Mouse (Mus musculus) embryonic facial prominence, embryonic 13.5 days (tissue): ENCODE results near the gene Dapk3. TPM values are rescaled to one million over a fixed set of nuclear protein-coding genes. Genes with fewer than 3 reads are reported as not detected.
A peak's percentile ranks its signal among the peaks of the same experiment; 100 is the strongest.

Experiments used
- ATAC-seq: fragments of 200-750 bp; cut with Nextera tagmentation; 2 replicates; pipeline ENCODE4 v1.8.0; 2017; ENCODE audit warnings: low read depth; ENCODE audit not compliant: insufficient number of reproducible peaks, insufficient read depth, low FRiP score, low TSS enrichment
- H3K27ac ChIP-seq: fragments of 300-500 bp; sonication (generic); 2 replicates; pipeline ENCODE4 v1.5.1; 2015; ENCODE audit warnings: moderate library complexity, mild to moderate bottlenecking, inconsistent platforms
- H3K27me3 ChIP-seq: fragments of 300-500 bp; sonication (generic); 2 replicates; pipeline ENCODE4 v1.6.1; 2015; ENCODE audit warnings: mild to moderate bottlenecking, inconsistent platforms
- H3K36me3 ChIP-seq: fragments of 300-500 bp; sonication (generic); 2 replicates; pipeline ENCODE4 v1.6.1; 2015; ENCODE audit warnings: mild to moderate bottlenecking, inconsistent platforms
- H3K4me1 ChIP-seq: fragments of 300-500 bp; sonication (generic); 2 replicates; pipeline ENCODE4 v1.6.1; 2015; ENCODE audit warnings: inconsistent platforms
- H3K4me2 ChIP-seq: fragments of 300-500 bp; sonication (generic); 2 replicates; pipeline ENCODE4 v1.6.1; 2015; ENCODE audit warnings: moderate library complexity, mild to moderate bottlenecking, inconsistent platforms
- H3K4me3 ChIP-seq: fragments of 300-500 bp; sonication (generic); 2 replicates; pipeline ENCODE4 v1.5.1; 2015; ENCODE audit warnings: mild to moderate bottlenecking, inconsistent platforms
- H3K9ac ChIP-seq: fragments of 300-500 bp; sonication (generic); 2 replicates; pipeline ENCODE4 v1.6.1; 2015; ENCODE audit warnings: mild to moderate bottlenecking, inconsistent platforms
- H3K9me3 ChIP-seq: fragments of 300-500 bp; sonication (generic); 2 replicates; pipeline ENCODE4 v1.6.1; 2016; ENCODE audit warnings: inconsistent platforms
- WGBS: fragments of 180-500 bp; shearing (Covaris S2); methylation state at CpG from one replicate; pipeline ENCODE4 v1.1.7; 2015; ENCODE audit warnings: mixed read lengths; 5-methylcytosine and 5-hydroxymethylcytosine counted together
- polyA plus RNA-seq: library from polyadenylated mRNA; unstranded; fragments of >200 nt; fragmentation: Nextera tagmentation; extraction: Ambion mirVana; gene quantifications from 2 replicates; pipeline ENCODE4 v1.2.1, GENCODE M21; 2015

The Dapk3 gene
- polyA plus RNA-seq, 1 experiment from 2014 or later, result 57.1 TPM

GRCm38 (mm10) chr10:81140005-81140404, 42.8 kb upstream of the Dapk3 start:
- Histone ChIP-seq H3K36me3 (peaks cover 25% of the 10 kb centered on the region), H3K4me3 (peak overlapping the region; percentile 88), H3K9ac (peak overlapping the region; percentile 64), H3K27ac (peak overlapping the region; percentile 53; the same call in 1 of the 2 replicates), H3K9me3 (no peaks in the 10 kb centered on the region), H3K27me3 (peaks cover 8% of the 10 kb centered on the region), H3K4me1 (peaks cover 56% of the 10 kb centered on the region), H3K4me2 (peak overlapping the region; percentile 84)
- ATAC-seq, result no peak
- 46% methylated on average over 8 of the region's 8 CpGs for WGBS

GRCm38 (mm10) chr10:81140717-81141454, 41.9 kb upstream of the Dapk3 start:
- Histone ChIP-seq H3K9ac (peak overlapping the region; percentile 64), H3K27me3 (no peaks in the 10 kb centered on the region), H3K4me2 (peak overlapping the region; percentile 84), H3K9me3 (no peaks in the 10 kb centered on the region), H3K36me3 (peaks cover 34% of the 10 kb centered on the region), H3K4me3 (peak overlapping the region; percentile 88), H3K27ac (peak overlapping the region; percentile 68; the same call in 1 of the 2 replicates), H3K4me1 (peaks cover 55% of the 10 kb centered on the region)
- no peak for ATAC-seq
- WGBS, result 57% methylated on average over 10 of the region's 10 CpGs

DNA sequence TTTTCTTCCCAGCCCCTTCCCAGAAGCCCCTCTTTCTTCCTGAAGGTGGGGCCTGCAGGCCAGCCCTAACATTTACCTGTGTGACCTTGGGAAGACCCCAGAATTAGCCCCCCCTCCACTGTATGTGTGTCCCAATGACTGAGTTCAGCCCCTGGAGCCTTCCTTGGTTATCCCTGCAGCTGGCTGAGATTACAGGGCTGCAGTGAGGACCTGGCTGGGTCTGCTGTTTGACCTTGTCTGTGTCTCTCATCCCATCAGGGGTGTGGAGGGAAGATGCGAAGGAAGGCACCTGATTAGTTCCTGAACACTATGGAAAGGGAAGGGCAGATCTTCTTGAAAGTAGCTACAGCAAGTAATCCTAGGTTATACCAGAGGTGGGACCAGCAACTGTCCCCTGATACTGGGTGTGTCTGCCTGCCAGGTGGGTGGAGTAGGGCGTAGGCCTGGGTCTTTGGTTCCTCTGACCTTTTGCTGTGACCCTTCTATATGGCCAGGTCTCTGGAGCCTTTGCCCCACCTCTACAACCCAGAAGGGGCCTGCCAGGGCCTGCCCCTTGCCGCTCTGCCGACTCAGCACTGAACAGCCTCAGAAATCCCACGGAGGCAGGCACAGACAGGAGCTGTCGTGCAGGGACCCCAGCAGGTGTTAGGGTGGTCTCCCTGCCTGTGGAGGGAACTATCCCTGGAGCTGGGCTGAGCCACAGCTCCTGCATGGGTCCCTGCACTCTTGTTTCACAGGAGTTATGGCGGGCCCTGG, 41.2 kb upstream of the Dapk3 start:
- no peaks in the 10 kb centered on the region for H3K27me3 ChIP-seq
- H3K27ac ChIP-seq, result peak overlapping the region; percentile 68
- peaks cover 60% of the 10 kb centered on the region for H3K4me1 ChIP-seq
- H3K9me3 ChIP-seq, result no peaks in the 10 kb centered on the region
- H3K36me3 ChIP-seq, result peaks cover 42% of the 10 kb centered on the region
- peak overlapping the region; percentile 84 for H3K4me2 ChIP-seq
- no peak overlapping the region for H3K4me3 ChIP-seq
- 68% methylated on average over 7 of the region's 7 CpGs for WGBS
- peak overlapping the region; percentile 64 for H3K9ac ChIP-seq
- ATAC-seq, result no peak

GRCm38 (mm10) chr10:81142551-81142981, 40.2 kb upstream of the Dapk3 start:
- Histone ChIP-seq H3K4me1 (peaks cover 60% of the 10 kb centered on the region), H3K36me3 (peaks cover 51% of the 10 kb centered on the region)

DNA sequence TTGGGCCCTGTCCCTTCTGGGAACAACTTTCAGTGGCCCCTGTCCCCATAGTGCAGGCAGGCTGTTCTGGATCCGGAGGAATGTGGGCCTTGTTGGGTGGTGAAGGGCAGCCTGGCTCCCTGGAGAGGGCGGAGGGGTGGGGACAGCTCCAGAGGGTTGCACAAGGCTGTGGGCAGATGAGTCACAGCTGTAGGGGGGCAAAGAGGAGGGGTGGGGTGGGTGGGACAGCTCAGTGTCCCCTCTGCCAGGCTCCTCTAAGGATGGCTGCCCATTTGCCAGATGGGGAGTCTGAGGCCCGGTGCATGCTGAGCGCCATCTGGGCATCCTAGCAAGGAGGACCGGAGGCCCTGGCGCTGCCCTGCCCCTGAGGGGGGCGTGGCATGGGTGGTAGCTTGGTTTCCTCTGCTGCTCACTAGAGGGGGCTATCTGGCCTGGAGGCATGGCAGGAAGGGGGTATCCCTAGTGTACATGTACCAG, 39.6 kb upstream of the Dapk3 start:
- Histone ChIP-seq H3K36me3 (peaks cover 57% of the 10 kb centered on the region), H3K27ac (peak overlapping the region; percentile 68; the same call in 1 of the 2 replicates), H3K4me2 (no peak overlapping the region), H3K9me3 (no peaks in the 10 kb centered on the region), H3K4me3 (no peak overlapping the region), H3K4me1 (peaks cover 60% of the 10 kb centered on the region), H3K9ac (no peak overlapping the region), H3K27me3 (no peaks in the 10 kb centered on the region)
- no peak for ATAC-seq
- WGBS, result 92% methylated on average over 7 of the region's 7 CpGs

More at GRCm38 (mm10) chr10:81142551-81142981, 40.2 kb upstream of the Dapk3 start:
- no peak overlapping the region for H3K4me3 ChIP-seq
- peak overlapping the region; percentile 68 for H3K27ac ChIP-seq
- no peak overlapping the region for H3K9ac ChIP-seq
- no peaks in the 10 kb centered on the region for H3K9me3 ChIP-seq
- H3K27me3 ChIP-seq, result no peaks in the 10 kb centered on the region
- no peak for ATAC-seq
- 72% methylated on average over 5 of the region's 5 CpGs for WGBS
- peak overlapping the region; percentile 84 for H3K4me2 ChIP-seq

- H3K4me2 ChIP-seq, result no peak overlapping the region
- H3K27ac ChIP-seq, result no peak overlapping the region
- H3K9ac ChIP-seq, result no peak overlapping the region
- H3K36me3 ChIP-seq, result peaks cover 65% of the 10 kb centered on the region
- 96% methylated on average over 52 of the region's 52 CpGs for WGBS
- no peak for ATAC-seq
- no peaks in the 10 kb centered on the region for H3K27me3 ChIP-seq
- H3K9me3 ChIP-seq, result no peaks in the 10 kb centered on the region
- H3K4me1 ChIP-seq, result peaks cover 52% of the 10 kb centered on the region
- H3K4me3 ChIP-seq, result no peak overlapping the region
These were observed 38.9 kb upstream of the Dapk3 start for GRCm38 (mm10) chr10:81143845-81144437.

- Histone ChIP-seq H3K9me3 (no peaks in the 10 kb centered on the region), H3K4me1 (peaks cover 45% of the 10 kb centered on the region), H3K36me3 (peaks cover 72% of the 10 kb centered on the region), H3K27me3 (no peaks in the 10 kb centered on the region), H3K4me2 (no peak overlapping the region), H3K27ac (no peak overlapping the region), H3K4me3 (no peak overlapping the region), H3K9ac (no peak overlapping the region)
- no peak for ATAC-seq
- WGBS, result 93% methylated on average over 27 of the region's 27 CpGs
These were observed 38.1 kb upstream of the Dapk3 start for GRCm38 (mm10) chr10:81144667-81145066.

DNA sequence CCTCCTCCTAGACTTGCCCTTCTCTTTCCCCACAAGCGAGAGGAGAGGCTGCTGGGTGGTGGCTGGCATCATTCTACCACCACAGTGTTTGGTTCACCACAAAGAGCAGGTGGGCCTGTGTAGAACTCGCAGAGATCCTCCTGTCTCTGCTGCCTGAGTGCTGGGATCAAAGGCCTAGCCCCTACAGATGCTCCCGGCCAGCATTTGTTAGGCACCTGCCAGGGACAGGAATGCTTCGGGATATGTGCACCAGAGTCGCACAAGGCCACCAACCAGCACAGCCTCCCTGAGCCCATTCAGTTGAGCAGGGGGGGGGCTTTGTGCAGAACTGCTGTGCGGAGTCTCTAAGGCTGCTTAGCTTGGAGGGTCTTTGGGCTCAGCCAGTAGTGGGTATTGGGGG, 37.5 kb upstream of the Dapk3 start:
- H3K9ac ChIP-seq, result no peak overlapping the region
- no peaks in the 10 kb centered on the region for H3K9me3 ChIP-seq
- H3K4me1 ChIP-seq, result peaks cover 39% of the 10 kb centered on the region
- 95% methylated on average over 6 of the region's 6 CpGs for WGBS
- H3K36me3 ChIP-seq, result peaks cover 78% of the 10 kb centered on the region
- no peak overlapping the region for H3K4me3 ChIP-seq
- no peak overlapping the region for H3K4me2 ChIP-seq
- no peak overlapping the region for H3K27ac ChIP-seq
- no peaks in the 10 kb centered on the region for H3K27me3 ChIP-seq
- ATAC-seq, result no peak

DNA sequence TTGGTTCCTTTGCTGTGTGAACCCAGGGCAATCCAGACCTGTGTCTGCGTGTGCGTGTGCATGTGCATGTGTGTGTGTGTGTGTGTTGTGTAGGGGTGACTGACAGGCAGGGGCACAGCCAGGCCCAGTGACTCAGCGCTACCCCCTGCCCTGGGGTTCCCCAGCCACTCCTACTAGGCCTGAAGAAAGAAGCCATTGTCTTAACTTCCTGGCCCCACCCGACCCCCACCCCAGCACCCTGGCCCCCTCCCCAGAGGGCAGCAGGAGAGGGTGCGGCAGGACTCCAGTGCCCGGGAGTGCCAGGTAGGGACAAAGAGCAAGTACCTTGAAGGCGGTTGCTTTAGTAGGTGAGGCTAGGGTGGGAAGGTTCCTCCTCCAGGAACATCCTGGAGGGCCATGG, 37.0 kb upstream of the Dapk3 start:
- Histone ChIP-seq H3K4me3 (no peak overlapping the region), H3K27me3 (no peaks in the 10 kb centered on the region), H3K9ac (peak overlapping the region; percentile 36; the same call in 1 of the 2 replicates), H3K27ac (no peak overlapping the region), H3K36me3 (peaks cover 81% of the 10 kb centered on the region), H3K9me3 (no peaks in the 10 kb centered on the region), H3K4me1 (peaks cover 34% of the 10 kb centered on the region), H3K4me2 (no peak overlapping the region)
- no peak for ATAC-seq
- 78% methylated on average over 7 of the region's 7 CpGs for WGBS

GRCm38 (mm10) chr10:81146296-81146695, 36.5 kb upstream of the Dapk3 start:
- no peak overlapping the region for H3K4me2 ChIP-seq
- no peaks in the 10 kb centered on the region for H3K9me3 ChIP-seq
- WGBS, result 83% methylated on average over 4 of the region's 4 CpGs
- H3K27me3 ChIP-seq, result no peaks in the 10 kb centered on the region
- peaks cover 80% of the 10 kb centered on the region for H3K36me3 ChIP-seq
- H3K27ac ChIP-seq, result no peak overlapping the region
- H3K4me1 ChIP-seq, result peaks cover 29% of the 10 kb centered on the region
- no peak overlapping the region for H3K4me3 ChIP-seq
- H3K9ac ChIP-seq, result peak overlapping the region; percentile 36; the same call in 1 of the 2 replicates
- no peak for ATAC-seq

DNA sequence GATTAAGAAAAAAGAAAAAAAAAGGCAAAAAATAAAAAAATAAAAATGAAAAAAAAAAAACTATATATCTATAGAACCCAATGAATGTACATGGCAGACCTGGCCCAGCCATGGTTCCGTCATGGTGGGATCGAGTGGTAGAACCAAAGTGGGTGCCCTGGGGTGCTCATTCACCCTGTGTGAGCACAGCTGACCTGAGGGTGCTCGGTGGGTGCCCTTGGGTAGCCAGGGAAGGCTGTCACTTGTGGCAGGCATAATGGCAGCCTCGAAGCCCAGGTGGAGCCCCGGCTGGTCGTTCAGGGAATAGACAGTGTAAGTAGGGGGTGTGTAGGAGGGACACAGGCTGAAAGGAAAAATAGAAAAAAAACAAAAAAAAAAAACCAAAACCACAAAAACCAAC, 31.5 kb upstream of the Dapk3 start:
- no peak for ATAC-seq
- WGBS, result 79% methylated on average over 6 of the region's 6 CpGs
- H3K4me3 ChIP-seq, result no peak overlapping the region
- no peak overlapping the region for H3K9ac ChIP-seq
- H3K4me1 ChIP-seq, result 0 out of 2 replicates have a peak, but pooled peaks cover 4% of the 10 kb centered on the region
- H3K27me3 ChIP-seq, result no peaks in the 10 kb centered on the region
- H3K27ac ChIP-seq, result no peak overlapping the region
- peaks cover 85% of the 10 kb centered on the region for H3K36me3 ChIP-seq
- H3K9me3 ChIP-seq, result no peaks in the 10 kb centered on the region
- no peak overlapping the region for H3K4me2 ChIP-seq
